Mouse (Mus musculus) erythroid progenitor cell, adult 5-6 weeks (primary cell): ENCODE data around the gene Fibin. TPM values are rescaled to one million over a fixed set of nuclear protein-coding genes. Genes with fewer than 3 reads are reported as not detected.

Experiments used
- ATAC-seq: replicated peaks from 2 replicates; pipeline ENCODE4 v1.8.0; 2016; ENCODE audit warnings: moderate number of reproducible peaks, mild to moderate bottlenecking, moderate TSS enrichment, inconsistent platforms; ENCODE audit not compliant: poor library complexity, low FRiP score, severe bottlenecking
- total RNA-seq, 2 experiments: library from RNA; stranded (forward) in 1 of 2; stranded (reverse) in 1 of 2; fragments of 150-400 nt in 1 of 2; fragments of 186-747, 209-891 nt in 1 of 2; gene quantifications; 2 replicates each; pipeline versions ENCODE4 v1.2.3 to v1.2.4; 2015 to 2017; ENCODE audit warnings: low replicate concordance in 2 of 2

The Fibin gene
- total RNA-seq (2015; ENCODE audit: low replicate concordance): not detected in 2 replicates
- total RNA-seq (2017; ENCODE audit: low replicate concordance): not detected in 2 replicates

DNA sequence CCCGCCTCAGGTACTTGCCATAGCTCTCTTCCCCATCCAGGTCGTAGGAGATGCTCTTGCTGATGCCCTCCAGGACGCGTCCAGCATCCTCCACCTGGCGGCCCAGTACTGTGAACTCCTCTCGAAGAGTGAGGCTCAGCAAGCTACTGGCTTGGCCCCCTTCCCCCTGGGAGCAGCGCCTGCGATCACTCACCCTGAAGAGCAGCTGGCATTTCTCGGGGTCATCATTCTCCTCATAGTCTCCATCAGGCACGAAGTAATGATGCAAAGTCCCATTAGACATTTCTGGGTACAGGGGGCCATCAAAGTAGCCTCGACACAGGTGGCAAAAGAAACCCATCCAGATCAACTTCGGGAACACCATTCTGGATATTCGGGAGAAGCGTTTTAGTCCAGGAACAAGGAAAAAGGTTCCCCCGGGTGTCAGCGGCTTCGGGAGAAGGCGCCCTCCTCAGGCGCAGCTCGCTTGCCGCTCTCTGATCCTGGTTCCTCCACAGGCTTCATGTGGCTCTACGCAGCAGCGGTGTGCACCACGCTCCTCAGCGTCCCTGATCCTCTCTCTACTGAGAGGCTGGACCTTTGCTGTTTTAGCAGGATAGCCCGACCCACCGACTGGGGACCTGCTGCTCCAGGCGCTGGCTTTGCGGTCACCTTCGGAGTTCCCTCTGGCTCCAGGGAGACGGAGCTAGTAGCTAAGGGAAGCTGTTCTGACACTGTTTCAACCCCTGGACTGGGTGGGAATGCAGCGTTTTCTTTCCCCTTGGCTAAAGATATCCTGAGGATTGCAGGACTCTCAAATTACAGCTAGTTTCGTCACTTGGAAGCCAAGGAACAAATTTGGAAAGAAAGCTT, at the start of gene Fibin:
TSS of gene Fibin (minus strand) at position 752 of the 852 bp plus-strand sequence.
- ATAC-seq: no peak

DNA sequence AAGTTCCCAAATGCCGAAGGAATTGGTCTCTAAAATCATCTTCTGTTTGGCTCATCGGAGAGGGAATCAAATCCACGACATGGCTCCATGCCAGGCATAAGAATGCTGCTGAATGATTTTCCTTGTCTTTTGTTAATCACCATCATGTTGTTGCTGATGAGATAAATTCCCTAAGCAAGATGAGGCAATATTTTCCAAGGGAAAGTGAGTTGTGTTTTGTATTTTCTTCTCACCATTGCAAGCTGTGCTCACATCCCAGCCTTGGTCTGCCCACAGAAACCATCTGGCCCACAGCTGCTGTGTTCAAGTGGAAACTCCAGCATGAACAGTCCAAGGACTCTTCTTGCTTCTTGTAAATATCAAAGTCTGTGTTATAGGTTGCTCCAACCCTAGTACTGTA, 48.4 kb upstream of the Fibin start:
- no peak for ATAC-seq

DNA sequence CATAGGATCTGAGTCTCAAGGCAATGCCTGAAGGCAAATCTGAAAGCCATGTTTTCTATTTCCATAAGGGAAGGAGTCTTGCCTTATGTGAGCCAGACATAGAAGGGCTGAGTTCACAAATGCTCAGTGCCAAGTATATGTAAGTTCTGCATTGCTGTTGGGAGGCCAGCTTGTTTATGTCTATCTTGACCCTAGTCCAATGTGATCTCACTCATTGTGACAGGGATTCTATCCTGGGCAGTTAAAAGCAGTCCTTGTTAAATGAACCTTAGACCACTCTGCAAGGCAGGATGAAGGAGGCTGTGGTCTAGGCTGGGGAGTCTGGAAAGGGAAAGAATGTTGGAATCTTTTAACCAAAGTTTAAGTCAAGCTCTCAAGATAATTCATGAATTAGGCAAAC, 45.8 kb upstream of the Fibin start:
- ATAC-seq: no peak

GRCm38 (mm10) chr2:110392714-110393336, 29.8 kb upstream of the Fibin start:
- ATAC-seq: no peak

DNA sequence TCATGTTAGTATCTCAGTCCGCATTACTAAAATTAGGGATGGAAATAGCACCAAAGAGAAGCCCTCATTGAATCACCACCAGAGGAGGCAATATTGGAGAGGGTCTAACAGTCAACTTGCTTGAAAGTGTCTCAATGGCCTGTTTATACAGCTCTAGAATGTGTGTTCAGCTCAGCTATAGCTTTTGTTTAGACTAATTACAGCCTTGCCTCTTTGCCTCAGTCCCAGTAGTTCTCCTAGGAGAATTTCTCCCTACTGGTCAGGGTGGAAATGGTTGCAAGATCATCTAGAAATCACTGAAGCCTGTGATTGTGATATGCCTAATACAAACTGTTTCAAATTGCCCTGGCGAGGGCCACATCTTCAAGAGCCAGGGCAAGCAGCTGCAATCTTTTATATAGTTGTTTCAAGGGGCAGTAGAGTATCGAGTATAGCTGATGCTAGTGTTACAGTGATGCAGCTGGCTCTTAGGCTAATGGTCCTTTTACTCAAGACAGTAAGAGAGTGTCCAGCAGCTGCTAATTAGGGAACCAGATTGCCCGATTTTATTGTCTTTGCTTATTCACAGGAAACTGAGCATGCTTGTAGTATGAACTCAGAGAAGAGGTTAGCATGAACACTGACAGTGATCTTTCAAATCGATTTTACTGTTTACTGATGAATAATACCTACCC, 27.9 kb upstream of the Fibin start:
- no peak for ATAC-seq

DNA sequence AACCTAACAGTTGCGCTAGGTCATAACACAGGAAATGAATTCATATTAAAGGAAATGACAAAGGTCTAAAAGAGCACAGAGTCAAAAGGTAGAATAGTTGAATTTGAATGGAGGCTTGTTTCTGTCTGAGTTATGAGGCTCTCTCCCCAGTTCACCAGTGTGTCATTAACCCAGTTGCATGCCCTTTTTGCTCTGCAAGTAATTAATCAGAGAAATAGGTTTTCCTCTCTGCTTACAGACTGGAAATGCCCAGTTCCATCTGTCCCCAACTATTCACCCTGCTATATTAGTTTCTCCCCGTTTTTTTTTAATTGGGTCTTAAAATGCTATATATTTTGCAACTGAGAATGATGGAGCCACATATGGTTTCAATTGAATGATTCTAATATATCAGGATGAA, 16.8 kb upstream of the Fibin start:
- no peak for ATAC-seq

DNA sequence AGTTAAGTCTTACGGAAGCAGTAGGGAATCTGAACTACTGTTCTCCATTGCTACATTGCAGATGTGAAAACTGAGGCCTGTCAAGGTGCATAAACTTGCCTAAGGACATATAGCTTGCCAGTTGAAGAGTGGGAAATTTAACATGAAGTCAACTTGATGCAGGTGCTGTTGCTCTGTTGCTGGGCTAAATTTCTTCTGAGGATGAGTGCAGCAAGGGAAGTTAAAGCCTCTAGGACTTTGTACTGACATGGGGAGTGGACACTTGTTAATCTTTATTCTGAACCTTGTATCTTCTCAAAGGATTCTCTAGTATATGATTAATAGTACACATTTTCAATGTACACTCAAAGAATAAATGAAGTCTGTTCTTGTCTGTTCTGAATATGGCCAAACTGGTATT, 13.7 kb upstream of the Fibin start:
- ATAC-seq: no peak

GRCm38 (mm10) chr2:110375475-110375874, 12.5 kb upstream of the Fibin start:
- ATAC-seq: no peak

- no peak for ATAC-seq
Observed at GRCm38 (mm10) chr2:110373186-110373585, 10.2 kb upstream of the Fibin start.

GRCm38 (mm10) chr2:110367382-110367887, 4.5 kb upstream of the Fibin start:
- ATAC-seq: no peak

GRCm38 (mm10) chr2:110365401-110365800, 2.4 kb upstream of the Fibin start:
- no peak for ATAC-seq

- ATAC-seq: no peak
Observed at GRCm38 (mm10) chr2:110363855-110364254, 872 bp upstream of the Fibin start.

- no peak for ATAC-seq
Observed at GRCm38 (mm10) chr2:110353302-110353970, 9.5 kb downstream of the Fibin start.

DNA sequence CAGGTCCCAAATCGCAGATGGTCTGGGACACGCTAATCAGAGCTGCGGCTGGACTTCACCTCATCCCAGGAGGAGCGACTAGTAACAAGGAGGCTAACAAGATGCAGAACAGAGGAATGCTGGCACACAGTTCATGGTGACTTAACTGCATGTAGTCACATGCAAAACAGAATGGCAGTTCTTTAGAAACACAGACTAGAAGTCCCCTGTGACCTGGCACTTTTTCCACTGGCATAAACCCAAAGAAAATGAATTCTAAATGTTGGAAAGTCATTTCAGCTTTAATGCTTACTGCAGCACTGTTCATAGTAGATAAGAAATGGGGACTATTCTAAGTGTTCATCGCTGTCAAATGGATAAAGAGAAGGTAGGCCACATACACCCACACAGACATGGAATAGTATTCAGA, 11.1 kb downstream of the Fibin start:
- no peak for ATAC-seq

- ATAC-seq: no peak
Observed at GRCm38 (mm10) chr2:110351406-110351805, 11.6 kb downstream of the Fibin start.

DNA sequence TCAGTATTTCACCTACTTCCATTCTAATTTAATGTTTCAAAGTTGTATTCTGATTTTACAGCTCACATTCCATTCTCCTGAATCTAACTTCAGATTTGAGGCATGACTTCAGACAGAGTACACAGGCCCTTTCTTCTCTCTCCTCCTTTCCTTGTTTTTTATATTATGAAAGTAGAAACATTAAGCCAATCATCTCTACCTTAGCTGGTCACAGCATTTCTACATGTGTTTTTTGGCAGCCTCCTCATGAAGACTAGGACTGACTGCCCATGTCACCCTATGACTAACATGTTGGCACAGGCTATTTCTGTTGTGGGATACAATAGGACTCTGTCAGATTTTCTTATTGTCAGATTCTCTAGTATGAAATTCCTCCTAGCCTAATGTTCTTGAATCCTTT, 34.0 kb downstream of the Fibin start:
- no peak for ATAC-seq

- ATAC-seq: no peak
Observed at GRCm38 (mm10) chr2:110319949-110320348, 43.0 kb downstream of the Fibin start.

DNA sequence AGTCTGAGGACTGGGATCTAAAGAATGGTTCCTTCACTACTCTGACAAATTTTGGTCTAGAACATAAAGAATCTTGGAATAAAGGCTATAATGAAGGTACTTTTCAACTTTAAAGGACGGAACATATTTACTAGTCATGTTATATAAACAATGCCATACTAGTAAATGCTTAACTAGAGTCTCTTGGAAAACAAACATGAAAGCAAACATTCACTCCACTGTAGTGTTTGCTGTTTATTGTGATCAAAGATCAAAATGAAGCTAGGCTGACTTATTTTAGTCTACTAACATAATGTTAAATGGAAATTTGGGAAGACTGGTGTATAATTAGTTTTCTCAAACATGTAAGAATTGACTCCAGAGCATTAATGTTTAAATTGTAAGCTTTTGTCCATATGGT, 43.7 kb downstream of the Fibin start:
- ATAC-seq: no peak

DNA sequence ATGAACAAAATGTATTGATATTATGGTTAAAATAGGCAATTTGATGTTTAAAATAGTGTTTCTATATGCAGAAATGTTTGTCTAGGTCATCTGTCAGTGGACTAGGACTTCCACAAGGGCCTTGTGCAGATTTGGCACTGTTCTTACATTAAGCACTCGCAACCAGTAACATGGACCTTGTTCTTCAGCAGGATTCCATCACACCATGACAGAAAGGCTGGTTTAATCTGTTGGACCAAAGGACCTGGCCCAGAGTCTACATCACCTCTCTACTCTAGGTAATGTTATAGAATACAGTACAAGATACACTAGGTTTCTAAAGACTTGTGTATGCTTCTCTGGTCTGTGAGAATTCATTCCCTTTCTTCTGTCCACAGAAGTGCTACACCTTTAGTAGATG, 44.3 kb downstream of the Fibin start:
- ATAC-seq: no peak
